Mouse (Mus musculus) brain, embryonic 14.5 days (tissue): ENCODE measurements around the gene Sorl1.

Source experiments
- CTCF ChIP-seq: fragments of 200-500 bp; IDR thresholded peaks from 2 replicates; pipeline ENCODE4 v1.5.1; 2012; ENCODE audit warnings: inconsistent platforms, mild to moderate bottlenecking, moderate library complexity, borderline replicate concordance; ENCODE audit not compliant: insufficient read depth, insufficient read length; ENCODE audit errors: extremely low read depth
- POLR2A ChIP-seq: fragments of 200-500 bp; IDR thresholded peaks from 2 replicates; pipeline ENCODE4 v1.6.1; 2012; ENCODE audit warnings: mild to moderate bottlenecking, inconsistent platforms, borderline replicate concordance; ENCODE audit not compliant: poor library complexity, insufficient read depth, insufficient read length, severe bottlenecking; ENCODE audit errors: extremely low read depth

DNA sequence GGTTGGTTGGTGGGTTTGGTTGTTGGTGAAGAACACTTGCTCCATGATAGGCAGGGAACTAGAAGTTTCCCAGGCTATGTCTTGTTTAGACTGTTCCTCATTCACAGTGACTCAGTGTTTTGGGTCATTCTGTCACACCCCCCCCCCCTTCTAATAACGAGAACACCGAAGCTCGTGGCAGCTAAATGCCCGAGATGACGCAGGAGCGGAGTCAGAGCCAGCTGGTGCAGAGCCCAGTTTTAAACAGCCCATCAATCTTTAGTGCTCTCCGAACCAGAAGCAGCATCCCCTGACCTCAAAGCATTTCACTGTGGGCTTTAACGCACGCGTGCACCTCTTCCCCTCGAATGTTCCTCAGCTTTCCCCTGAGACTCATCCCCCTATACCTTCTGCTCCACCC lies 29.3 kb downstream of the Sorl1 start:
- TF ChIP-seq CTCF: no peak
- TF ChIP-seq POLR2A: no peak
